Mouse (Mus musculus) testis, adult 2 months (tissue): ENCODE results near the gene 3110082I17Rik. TPM values are rescaled to one million over a fixed set of nuclear protein-coding genes. Genes with fewer than 3 reads are reported as not detected.
A peak's percentile ranks its signal among the peaks of the same experiment; 100 is the strongest.

ENCODE experiments used
- H3K27ac ChIP-seq: fragments of 200-500 bp; 2 replicates; pipeline ENCODE4 v1.5.1; 2012; ENCODE audit warnings: low read depth, low read length; ENCODE audit not compliant: control insufficient read depth, insufficient read depth
- H3K27me3 ChIP-seq: fragments of 200-500 bp; 2 replicates; pipeline ENCODE4 v1.6.1; 2012; ENCODE audit warnings: mild to moderate bottlenecking, low read length, moderate library complexity; ENCODE audit not compliant: control insufficient read depth, insufficient read depth
- H3K36me3 ChIP-seq: fragments of 200-500 bp; 2 replicates; pipeline ENCODE4 v1.6.1; 2012; ENCODE audit warnings: mild to moderate bottlenecking, low read length; ENCODE audit not compliant: control insufficient read depth, insufficient read depth
- H3K4me1 ChIP-seq: fragments of 200-500 bp; 2 replicates; pipeline ENCODE4 v1.6.1; 2012; ENCODE audit warnings: low read length; ENCODE audit not compliant: control insufficient read depth, insufficient read depth
- H3K4me3 ChIP-seq: fragments of 200-500 bp; 2 replicates; pipeline ENCODE4 v1.5.1; 2012; ENCODE audit warnings: low read depth, mild to moderate bottlenecking, low read length, moderate library complexity, mixed read lengths; ENCODE audit not compliant: control insufficient read depth
- CTCF ChIP-seq: fragments of 200-500 bp; IDR thresholded peaks from 2 replicates; pipeline ENCODE4 v1.5.1; 2012; ENCODE audit warnings: low read depth, mild to moderate bottlenecking, inconsistent platforms, low read length, moderate library complexity; ENCODE audit not compliant: control insufficient read depth, insufficient read depth, insufficient replicate concordance
- POLR2A ChIP-seq: fragments of 200-500 bp; IDR thresholded peaks from 2 replicates; pipeline ENCODE4 v1.6.1; 2012; ENCODE audit warnings: low read depth, mild to moderate bottlenecking, inconsistent platforms, low read length, moderate library complexity; ENCODE audit not compliant: control insufficient read depth
- polyA plus RNA-seq: library from polyadenylated mRNA; depleted of rRNA; stranded (reverse); fragments of >200 nt; gene quantifications from 2 replicates; pipeline ENCODE4 v1.2.3, GENCODE M21; 2012

Gene 3110082I17Rik
- polyA plus RNA-seq, 1 experiment, result 14.9 TPM

- no peaks in the 10 kb centered on the region; the same call in 1 of the 2 replicates for H3K4me1 ChIP-seq
- no peaks in the 10 kb centered on the region for H3K36me3 ChIP-seq
- no peaks in the 10 kb centered on the region for H3K27me3 ChIP-seq
- no peak for TF ChIP-seq POLR2A
- H3K27ac ChIP-seq, result no peak overlapping the region
- no peak overlapping the region for H3K4me3 ChIP-seq
Measured at GRCm38 (mm10) chr5:139493690-139494089, 33.4 kb upstream of the 3110082I17Rik start.

DNA sequence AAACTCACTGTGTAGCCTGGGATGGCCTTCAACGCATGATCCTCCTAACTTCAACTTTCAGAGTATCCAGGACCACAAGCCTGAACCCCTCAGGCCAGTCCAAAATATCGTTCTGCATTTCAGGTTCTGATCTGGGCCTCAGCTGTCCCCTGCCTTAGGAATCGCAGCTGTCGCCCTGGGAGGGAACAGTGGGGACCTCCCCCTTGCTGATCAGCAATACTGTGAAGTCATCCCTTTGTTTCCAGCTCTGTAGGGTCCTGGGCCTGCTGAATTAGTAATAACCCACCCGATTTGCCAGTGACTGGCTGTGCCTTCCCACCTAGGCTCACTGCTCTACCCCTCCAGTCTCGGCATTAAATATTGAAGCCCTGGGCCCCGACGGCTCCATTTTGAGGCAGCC, 31.0 kb upstream of the 3110082I17Rik start:
- TF ChIP-seq CTCF (no peak), POLR2A (no peak)
- Histone ChIP-seq H3K27ac (no peak overlapping the region), H3K27me3 (no peaks in the 10 kb centered on the region), H3K4me1 (no peaks in the 10 kb centered on the region; the same call in 1 of the 2 replicates), H3K4me3 (no peak overlapping the region), H3K36me3 (no peaks in the 10 kb centered on the region)

- no peaks in the 10 kb centered on the region; the same call in 1 of the 2 replicates for H3K4me1 ChIP-seq
- H3K36me3 ChIP-seq, result no peaks in the 10 kb centered on the region
- no peak overlapping the region for H3K4me3 ChIP-seq
- H3K27me3 ChIP-seq, result no peaks in the 10 kb centered on the region
- no peak overlapping the region for H3K27ac ChIP-seq
- TF ChIP-seq POLR2A, result no peak
- no peak for TF ChIP-seq CTCF
Measured at GRCm38 (mm10) chr5:139490131-139490530, 29.8 kb upstream of the 3110082I17Rik start.

DNA sequence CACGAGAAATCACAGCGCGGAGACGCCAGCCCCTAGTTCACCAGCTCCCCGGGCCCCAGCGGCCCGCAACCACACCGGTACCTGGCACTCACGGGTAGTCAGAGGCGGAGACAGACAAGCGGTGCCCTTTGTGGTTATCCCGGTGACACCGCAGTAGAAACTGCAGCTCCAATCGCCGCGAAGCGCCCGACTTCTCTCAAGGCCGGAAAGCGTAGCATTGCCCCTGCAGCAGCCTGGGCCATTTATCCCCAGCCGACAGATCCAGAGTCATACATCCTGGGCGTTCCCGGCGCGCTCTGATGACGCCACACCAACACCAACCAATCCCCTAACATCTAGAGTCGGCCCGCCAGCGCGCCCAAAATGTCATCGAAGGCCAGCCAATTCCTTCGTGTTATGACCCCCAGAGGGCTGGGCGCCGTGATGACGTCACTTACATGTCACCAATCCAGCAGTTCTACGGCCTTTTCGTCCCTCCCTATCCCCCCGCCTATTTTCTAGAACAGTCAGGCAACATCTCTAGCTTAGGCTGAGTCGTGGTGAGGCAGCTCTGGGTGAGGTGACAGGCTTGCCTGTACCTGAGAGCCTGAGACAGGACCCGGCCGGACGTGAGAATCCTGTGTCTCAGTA, 24.0 kb upstream of the 3110082I17Rik start, which contains the start of gene Zfand2a:
Gene Zfand2a (minus strand): TSS at position 365 of the 630 bp plus-strand sequence.
- H3K4me3 ChIP-seq, result peak within 1 kb of the TSS; percentile 89
- H3K27ac ChIP-seq, result peak within 1 kb of the TSS; percentile 85
- H3K36me3 ChIP-seq, result no peaks in the 10 kb centered on the region; the same call in none of the 2 replicates
- peaks cover 5% of the 10 kb centered on the region for H3K4me1 ChIP-seq
- H3K27me3 ChIP-seq, result no peaks in the 10 kb centered on the region
- TF ChIP-seq CTCF (no peak), POLR2A (peak; percentile 65; the same call in 1 of the 2 replicates)

DNA sequence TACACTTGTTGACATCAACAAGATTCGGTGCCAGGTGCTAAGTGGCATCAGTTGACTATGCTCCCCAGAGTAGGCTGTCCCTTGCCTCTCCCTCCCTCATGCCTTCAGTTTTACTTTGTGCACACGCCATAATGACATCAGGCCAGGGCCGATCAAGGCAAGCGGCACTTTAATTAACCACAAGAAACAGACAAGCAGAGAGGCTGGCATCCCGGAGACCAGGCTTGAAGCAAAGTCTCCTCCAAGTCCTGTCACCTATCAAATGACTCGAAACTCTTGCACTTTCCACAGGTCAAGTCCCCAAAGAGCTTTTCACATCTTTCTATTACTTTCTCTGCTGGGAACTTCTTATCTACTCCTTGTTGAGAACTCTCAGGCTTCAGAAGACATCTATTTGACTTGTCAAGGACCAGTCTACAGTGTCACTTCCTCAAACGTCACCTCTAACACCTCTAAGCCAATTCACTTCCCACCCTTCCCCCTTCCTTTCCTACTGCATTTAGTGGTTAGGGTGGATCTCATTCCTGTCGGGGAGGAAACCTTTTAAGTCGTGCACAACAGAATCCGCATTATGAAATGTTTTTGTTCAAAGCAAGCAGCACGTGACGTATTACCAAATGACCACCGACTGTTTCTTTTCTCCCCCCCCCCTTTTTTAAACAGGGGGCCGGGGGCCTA, 23.0 kb upstream of the 3110082I17Rik start:
- Histone ChIP-seq H3K4me1 (peaks cover 5% of the 10 kb centered on the region), H3K27me3 (no peaks in the 10 kb centered on the region), H3K27ac (no peak overlapping the region), H3K4me3 (peak overlapping the region; percentile 89), H3K36me3 (peaks cover 1% of the 10 kb centered on the region)
- TF ChIP-seq POLR2A, result no peak

DNA sequence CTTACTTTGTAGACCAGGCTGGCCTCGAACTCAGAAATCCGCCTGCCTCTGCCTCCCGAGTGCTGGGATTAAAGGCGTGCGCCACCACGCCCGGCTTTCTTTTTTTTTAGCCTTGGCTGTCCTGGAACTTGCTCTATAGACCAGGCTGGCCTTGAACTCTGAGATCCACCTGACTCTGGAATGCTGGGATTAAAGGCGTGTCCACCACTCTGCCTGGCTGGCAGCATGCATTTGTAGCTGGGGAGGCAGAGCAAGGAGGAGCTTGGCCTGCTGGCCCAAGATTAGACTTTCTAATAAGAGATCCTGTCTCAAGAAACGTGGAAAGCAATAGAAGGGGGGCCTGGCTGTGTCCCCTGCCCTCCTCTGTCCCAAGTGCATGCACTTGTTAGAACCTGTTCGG, 20.1 kb upstream of the 3110082I17Rik start:
- Histone ChIP-seq H3K27me3 (no peaks in the 10 kb centered on the region), H3K27ac (no peak overlapping the region), H3K4me1 (peaks cover 5% of the 10 kb centered on the region), H3K4me3 (no peak overlapping the region), H3K36me3 (peaks cover 9% of the 10 kb centered on the region)
- TF ChIP-seq POLR2A, result no peak
- no peak for TF ChIP-seq CTCF

- H3K4me1 ChIP-seq, result peaks cover 3% of the 10 kb centered on the region; the same call in 1 of the 2 replicates
- TF ChIP-seq POLR2A (no peak), CTCF (no peak)
- no peak overlapping the region for H3K27ac ChIP-seq
- no peak overlapping the region for H3K4me3 ChIP-seq
- H3K36me3 ChIP-seq, result peaks cover 11% of the 10 kb centered on the region
- H3K27me3 ChIP-seq, result no peaks in the 10 kb centered on the region
Measured at GRCm38 (mm10) chr5:139479088-139479487, 18.8 kb upstream of the 3110082I17Rik start.
